Mouse (Mus musculus): ENCODE data around the gene Gramd1b. TPM values are rescaled to one million over a fixed set of nuclear protein-coding genes. Genes with fewer than 3 reads are reported as not detected.
A peak's percentile ranks its signal among the peaks of the same experiment; 100 is the strongest.

Gramd1b gene
- polyA plus RNA-seq, 1 experiment from 2014 or later: 2.2 TPM

DNA sequence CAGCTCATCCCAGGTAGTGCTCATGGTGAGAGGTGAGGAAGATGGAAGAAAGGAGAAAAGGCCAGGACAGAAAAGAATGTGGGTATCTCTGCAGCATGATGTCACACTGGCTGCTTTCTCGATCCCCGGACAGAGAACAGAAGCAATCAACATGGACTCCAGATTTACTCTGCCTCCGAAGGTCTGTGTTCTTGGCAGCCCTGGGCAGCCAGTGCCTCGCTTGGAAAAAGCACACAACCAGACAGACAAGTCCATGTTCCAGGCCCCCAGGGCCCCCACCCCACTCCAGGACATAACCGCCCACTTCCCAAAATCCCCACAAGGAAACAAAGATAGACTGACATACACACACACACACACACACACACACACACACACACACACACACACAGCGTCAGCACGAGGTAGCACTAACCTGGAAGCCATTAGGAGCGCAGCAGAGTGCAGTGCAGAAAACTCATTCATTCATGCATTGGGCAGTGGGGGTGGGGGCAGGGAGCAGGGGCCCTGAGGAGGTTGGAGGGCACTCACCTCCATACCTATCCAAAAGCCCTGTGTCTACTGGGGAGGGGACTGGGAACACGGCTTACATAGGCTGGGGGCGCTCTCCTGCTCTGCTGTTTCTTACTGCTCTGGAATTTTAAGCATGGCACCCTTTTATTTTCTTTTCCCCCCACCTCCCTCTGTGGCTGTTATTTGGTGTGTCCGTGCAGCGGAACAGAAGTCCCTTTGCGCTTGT lies 185.5 kb downstream of the Gramd1b start:
- Histone ChIP-seq H3K4me2 (replicated peaks; ENCODE audit: low read depth, low read length) (peak overlapping the region; percentile 48), H3K27me3 (replicated peaks; ENCODE audit: insufficient read depth, low read length) (no peaks in the 10 kb centered on the region), H3K27ac (ENCODE audit: low read length) (no peak overlapping the region), H3K4me3 (ENCODE audit: low read depth, low read length) (peak overlapping the region; percentile 8; the same call in 1 of the 2 replicates), H3K9ac (replicated peaks; ENCODE audit: low read depth) (no peak overlapping the region), H3K36me3 (ENCODE audit: insufficient read depth, low read length) (no peaks in the 10 kb centered on the region), H3K4me1 (ENCODE audit: insufficient read depth, low read depth, low read length) (no peaks in the 10 kb centered on the region), H3K9me3 (ENCODE audit: low read length) (no peaks in the 10 kb centered on the region)
- TF ChIP-seq EP300 (IDR thresholded peaks at IDR 0.05) (no peak), CTCF (IDR thresholded peaks at IDR 0.05) (no peak)
- WGBS: 32% methylated on average over 12 of the region's 13 CpGs
- DNase-seq (ENCODE audit: low spot score): no peak
- peak; percentile 30 for ATAC-seq

DNA sequence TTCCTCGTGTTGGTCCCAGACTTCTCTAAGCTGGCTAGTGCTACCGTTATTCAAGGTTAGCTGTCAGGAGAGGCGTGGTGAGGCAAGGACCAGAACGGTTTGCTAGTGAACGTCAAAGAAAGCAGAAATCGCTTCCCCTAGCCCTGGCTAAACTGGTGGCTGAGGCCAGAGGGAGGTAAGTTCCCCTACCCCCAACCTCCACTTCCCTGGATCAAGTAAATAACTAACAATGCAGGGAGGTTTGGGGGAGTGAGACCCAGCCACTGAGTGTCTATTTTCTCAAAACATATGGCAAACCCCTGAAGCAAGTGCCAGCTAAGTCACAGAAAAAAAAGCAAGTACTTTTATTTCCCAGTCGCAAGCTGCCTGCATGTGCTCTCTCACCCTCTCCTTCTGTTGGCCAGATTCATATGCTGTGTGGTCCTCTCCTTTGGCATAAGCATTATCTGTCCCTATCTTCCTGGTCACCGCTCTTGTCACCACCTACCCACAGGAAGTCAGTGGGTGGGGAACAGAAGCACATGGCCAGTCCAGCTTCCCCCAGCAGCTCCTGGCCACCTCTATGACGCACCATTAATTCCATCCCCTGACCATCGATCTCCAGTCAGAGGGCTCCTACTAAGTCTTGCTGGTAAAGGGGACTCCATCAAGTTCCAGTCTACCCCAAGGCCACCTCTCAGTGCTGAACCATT lies 186.2 kb downstream of the Gramd1b start:
- H3K4me1 ChIP-seq (ENCODE audit: insufficient read depth, low read depth, low read length): no peaks in the 10 kb centered on the region
- no peaks in the 10 kb centered on the region for H3K36me3 ChIP-seq (ENCODE audit: insufficient read depth, low read length)
- TF ChIP-seq EP300 (IDR thresholded peaks at IDR 0.05) (no peak), CTCF (IDR thresholded peaks at IDR 0.05) (no peak)
- H3K4me3 ChIP-seq (ENCODE audit: low read depth, low read length): no peak overlapping the region
- H3K4me2 ChIP-seq (replicated peaks; ENCODE audit: low read depth, low read length): no peak overlapping the region
- H3K9me3 ChIP-seq (ENCODE audit: low read length): no peaks in the 10 kb centered on the region
- H3K27ac ChIP-seq (ENCODE audit: low read length): no peak overlapping the region
- H3K9ac ChIP-seq (replicated peaks; ENCODE audit: low read depth): no peak overlapping the region
- H3K27me3 ChIP-seq (replicated peaks; ENCODE audit: insufficient read depth, low read length): no peaks in the 10 kb centered on the region
- WGBS: 49% methylated on average over 10 of the region's 10 CpGs
- ATAC-seq (no peak), DNase-seq (ENCODE audit: low spot score) (no peak)

DNA sequence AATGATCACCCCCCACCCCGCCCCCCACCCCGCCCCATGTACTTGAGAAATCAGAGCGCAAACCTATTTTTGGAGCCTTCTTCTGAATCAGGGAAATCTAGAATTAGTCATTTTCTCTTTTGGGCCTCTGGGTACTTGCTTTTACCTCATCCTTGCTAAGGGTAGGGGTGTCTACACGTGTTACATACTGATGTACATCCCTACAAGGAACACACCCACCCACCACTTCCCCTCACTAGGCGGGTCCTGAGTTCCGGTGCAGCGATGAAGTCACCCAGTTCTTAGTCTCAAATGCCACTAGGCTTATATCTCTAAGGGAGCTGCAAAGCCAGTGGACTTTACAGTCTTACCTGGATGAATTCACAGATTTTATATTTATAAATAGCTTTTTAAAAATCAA lies 187.4 kb downstream of the Gramd1b start:
- Histone ChIP-seq H3K4me3 (ENCODE audit: low read depth, low read length) (no peak overlapping the region), H3K4me2 (replicated peaks; ENCODE audit: low read depth, low read length) (no peak overlapping the region), H3K36me3 (ENCODE audit: insufficient read depth, low read length) (no peaks in the 10 kb centered on the region), H3K27ac (ENCODE audit: low read length) (no peak overlapping the region), H3K9me3 (ENCODE audit: low read length) (no peaks in the 10 kb centered on the region), H3K9ac (replicated peaks; ENCODE audit: low read depth) (no peak overlapping the region), H3K4me1 (ENCODE audit: insufficient read depth, low read depth, low read length) (no peaks in the 10 kb centered on the region), H3K27me3 (replicated peaks; ENCODE audit: insufficient read depth, low read length) (no peaks in the 10 kb centered on the region)
- DNase-seq (ENCODE audit: low spot score) (no peak), ATAC-seq (no peak)
- no peak for TF ChIP-seq CTCF (IDR thresholded peaks at IDR 0.05)
- no peak for TF ChIP-seq EP300 (IDR thresholded peaks at IDR 0.05)
- 84% methylated on average over 7 of the region's 7 CpGs for WGBS

DNA sequence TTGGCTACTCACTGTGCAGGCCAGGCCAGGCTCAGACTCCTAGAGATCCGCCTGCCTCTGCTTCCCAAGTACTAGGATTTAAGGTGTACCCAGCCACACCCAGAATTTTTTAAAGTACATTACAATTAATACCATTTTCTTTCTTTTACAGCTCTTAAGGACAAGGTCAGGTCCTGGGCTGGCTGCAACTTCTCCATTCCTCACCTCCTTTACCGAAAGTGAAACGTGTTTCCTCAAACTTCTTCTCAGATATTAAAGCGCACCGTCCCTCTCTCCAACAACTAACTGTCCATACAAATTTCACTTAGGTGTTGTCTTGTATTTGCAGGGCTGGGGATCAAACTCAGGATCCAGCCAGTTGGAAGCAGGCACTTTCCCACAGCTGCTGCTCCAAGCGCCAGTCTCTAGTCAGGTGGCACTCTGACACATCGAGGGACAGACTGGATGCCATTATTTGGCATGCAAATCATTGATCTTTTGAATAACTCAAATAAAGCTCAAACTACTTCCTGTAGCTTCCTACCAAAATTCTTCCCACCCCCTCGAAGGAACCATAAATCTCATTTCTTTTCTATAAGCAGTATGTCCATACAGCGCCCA lies 188.0 kb downstream of the Gramd1b start:
- no peak for DNase-seq (ENCODE audit: low spot score)
- no peaks in the 10 kb centered on the region for H3K36me3 ChIP-seq (ENCODE audit: insufficient read depth, low read length)

DNA sequence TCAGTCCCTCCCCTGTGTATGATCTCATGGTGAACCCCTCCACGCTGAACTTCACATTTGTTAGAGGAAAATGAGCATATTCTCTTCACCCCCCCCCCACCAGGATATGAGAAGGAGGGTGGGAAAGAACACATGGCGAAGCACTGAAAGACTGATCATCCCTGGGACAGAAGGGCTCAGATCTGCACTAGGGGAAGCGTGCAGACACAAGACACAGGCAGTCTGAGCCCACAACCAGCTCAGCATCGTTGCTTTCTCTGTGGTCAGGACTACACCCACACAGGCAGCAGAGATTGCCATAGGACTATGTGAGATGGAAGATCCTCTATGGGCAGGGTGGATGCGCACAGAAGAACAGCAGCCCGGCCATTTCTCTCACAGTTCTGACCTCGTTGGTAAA lies 189.1 kb downstream of the Gramd1b start:
- TF ChIP-seq CTCF (IDR thresholded peaks at IDR 0.05) (no peak), EP300 (IDR thresholded peaks at IDR 0.05) (no peak)
- Histone ChIP-seq H3K4me3 (ENCODE audit: low read depth, low read length) (no peak overlapping the region), H3K9ac (replicated peaks; ENCODE audit: low read depth) (no peak overlapping the region), H3K36me3 (ENCODE audit: insufficient read depth, low read length) (no peaks in the 10 kb centered on the region), H3K4me2 (replicated peaks; ENCODE audit: low read depth, low read length) (no peak overlapping the region), H3K9me3 (ENCODE audit: low read length) (no peaks in the 10 kb centered on the region), H3K27me3 (replicated peaks; ENCODE audit: insufficient read depth, low read length) (no peaks in the 10 kb centered on the region), H3K27ac (ENCODE audit: low read length) (no peak overlapping the region), H3K4me1 (ENCODE audit: insufficient read depth, low read depth, low read length) (no peaks in the 10 kb centered on the region)
- WGBS: 86% methylated on average over 7 of the region's 7 CpGs
- ATAC-seq (no peak), DNase-seq (ENCODE audit: low spot score) (no peak)

More for the DNA sequence above, 188.0 kb downstream of the Gramd1b start:
- no peak overlapping the region for H3K9ac ChIP-seq (replicated peaks; ENCODE audit: low read depth)
- H3K27me3 ChIP-seq (replicated peaks; ENCODE audit: insufficient read depth, low read length): no peaks in the 10 kb centered on the region
- 87% methylated on average over 9 of the region's 9 CpGs for WGBS
- no peak overlapping the region for H3K27ac ChIP-seq (ENCODE audit: low read length)
- no peak for TF ChIP-seq EP300 (IDR thresholded peaks at IDR 0.05)
- TF ChIP-seq CTCF (IDR thresholded peaks at IDR 0.05): no peak
- H3K4me1 ChIP-seq (ENCODE audit: insufficient read depth, low read depth, low read length): no peaks in the 10 kb centered on the region
- H3K4me2 ChIP-seq (replicated peaks; ENCODE audit: low read depth, low read length): no peak overlapping the region
- ATAC-seq: no peak
- H3K9me3 ChIP-seq (ENCODE audit: low read length): no peaks in the 10 kb centered on the region
- no peak overlapping the region for H3K4me3 ChIP-seq (ENCODE audit: low read depth, low read length)

DNA sequence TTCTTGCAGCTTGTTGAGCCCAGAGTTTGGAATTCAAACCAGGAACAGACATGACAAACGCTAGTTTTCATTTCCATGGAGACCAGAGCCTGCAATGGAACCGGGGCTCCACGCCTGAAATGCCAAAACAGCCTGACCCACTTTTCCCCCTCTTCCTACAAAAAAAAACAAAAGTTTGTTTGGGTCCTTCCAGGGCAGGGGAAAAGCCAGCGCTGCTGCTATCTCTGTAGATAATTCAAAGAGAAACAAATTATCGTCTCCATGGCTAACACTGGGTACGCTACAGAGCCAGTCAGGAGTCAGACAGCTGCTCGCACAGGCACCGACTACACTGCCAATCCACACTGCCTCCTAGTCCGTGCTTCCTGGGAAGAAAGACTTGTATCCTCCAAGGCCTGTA lies 191.6 kb downstream of the Gramd1b start:
- Histone ChIP-seq H3K36me3 (ENCODE audit: insufficient read depth, low read length) (no peaks in the 10 kb centered on the region), H3K27ac (ENCODE audit: low read length) (no peak overlapping the region), H3K9ac (replicated peaks; ENCODE audit: low read depth) (no peak overlapping the region), H3K4me1 (ENCODE audit: insufficient read depth, low read depth, low read length) (no peaks in the 10 kb centered on the region), H3K4me3 (ENCODE audit: low read depth, low read length) (no peak overlapping the region), H3K27me3 (replicated peaks; ENCODE audit: insufficient read depth, low read length) (no peaks in the 10 kb centered on the region), H3K9me3 (ENCODE audit: low read length) (no peaks in the 10 kb centered on the region), H3K4me2 (replicated peaks; ENCODE audit: low read depth, low read length) (no peak overlapping the region)
- no peak for TF ChIP-seq CTCF (IDR thresholded peaks at IDR 0.05)
- TF ChIP-seq EP300 (IDR thresholded peaks at IDR 0.05): no peak
- no peak for ATAC-seq
- no peak for DNase-seq (ENCODE audit: low spot score)
- WGBS: 27% methylated on average over 9 of the region's 9 CpGs
